Mouse (Mus musculus) G1E (cell line): Measurements from ENCODE around the gene Rplp0.

ENCODE experiments used
- CTCF ChIP-seq: IDR thresholded peaks from 2 replicates; pipeline ENCODE4 v1.5.1; 2012; ENCODE audit warnings: low read depth, low read length, inconsistent platforms, mixed read lengths
- GATA1 ChIP-seq: IDR thresholded peaks from 2 replicates; pipeline ENCODE4 v1.6.1; 2012; ENCODE audit warnings: borderline replicate concordance, low read length, inconsistent platforms, mixed read lengths

GRCm38 (mm10) chr5:115581662-115582061, 22.4 kb downstream of the Rplp0 start:
- TF ChIP-seq CTCF (no peak), GATA1 (no peak)
